Mouse (Mus musculus) liver, embryonic 14.5 days (tissue): ENCODE measurements at regions not wholly inside any gene's neighbourhood (a gene's known extent, or its start where the extent isn't known, plus 50 kb on each side); places are given as distances from the start of the nearest gene placed in this dataset.

Source experiments
- ATAC-seq: fragments of 200-750 bp; cut with Nextera tagmentation; 2 replicates; pipeline ENCODE4 v1.8.0; 2017; ENCODE audit warnings: moderate number of reproducible peaks, mild to moderate bottlenecking, moderate library complexity; ENCODE audit not compliant: insufficient read depth
- DNase-seq, 3 experiments: peaks; one replicate each; pipeline ENCODE4 v3.0.0-alpha.2; 2012 to 2013; ENCODE audit warnings: low read depth in 3 of 3, low spot score in 3 of 3
- H3K27ac ChIP-seq: fragments of 300-500 bp; sonication (generic); 2 replicates; pipeline ENCODE4 v1.5.1; 2014; ENCODE audit warnings: moderate library complexity, mild to moderate bottlenecking, control low read depth, inconsistent platforms
- H3K27me3 ChIP-seq: fragments of 300-500 bp; sonication (generic); 2 replicates; pipeline ENCODE4 v1.6.1; 2014; ENCODE audit warnings: mild to moderate bottlenecking, low read length, moderate library complexity; ENCODE audit not compliant: control insufficient read depth, insufficient read depth
- H3K36me3 ChIP-seq: fragments of 300-500 bp; sonication (generic); replicated peaks from 2 replicates; pipeline ENCODE4 v1.6.1; 2014; ENCODE audit warnings: low read depth; ENCODE audit not compliant: control insufficient read depth, insufficient read depth
- H3K4me1 ChIP-seq, 2 experiments: fragments of 200-500 bp in 1 of 2; fragments of 300-500 bp in 1 of 2; sonication (generic) in 1 of 2; replicated peaks; 2 replicates each; pipeline ENCODE4 v1.6.1; 2012 to 2014; ENCODE audit warnings: antibody characterized with exemption in 1 of 2, inconsistent platforms in 1 of 2, low read length in 1 of 2; ENCODE audit not compliant: control insufficient read depth in 2 of 2, insufficient read depth in 2 of 2
- H3K4me2 ChIP-seq: fragments of 300-500 bp; sonication (generic); 2 replicates; pipeline ENCODE4 v1.6.1; 2014; ENCODE audit warnings: low read depth, mild to moderate bottlenecking, control low read depth, moderate library complexity
- H3K4me3 ChIP-seq, 2 experiments: fragments of 200-500 bp in 1 of 2; fragments of 300-500 bp in 1 of 2; sonication (generic) in 1 of 2; 2 replicates each; pipeline ENCODE4 v1.5.1; 2012 to 2014; ENCODE audit warnings: low read depth in 2 of 2, low read length in 2 of 2, mild to moderate bottlenecking in 2 of 2, control low read depth in 1 of 2, inconsistent platforms in 1 of 2, moderate library complexity in 1 of 2; ENCODE audit not compliant: insufficient read depth in 1 of 2
- H3K9ac ChIP-seq: fragments of 300-500 bp; sonication (generic); replicated peaks from 2 replicates; pipeline ENCODE4 v1.6.1; 2014; ENCODE audit warnings: mild to moderate bottlenecking, control low read depth, moderate library complexity
- H3K9me3 ChIP-seq: fragments of 300-500 bp; sonication (generic); 2 replicates; pipeline ENCODE4 v1.6.1; 2016; ENCODE audit warnings: low read length, mixed read lengths; ENCODE audit not compliant: control insufficient read depth
- CTCF ChIP-seq: IDR thresholded peaks from 2 replicates; pipeline ENCODE4 v1.5.1; 2016; ENCODE audit warnings: antibody characterized with exemption, low read depth, control low read depth
- EP300 ChIP-seq: IDR thresholded peaks from 2 replicates; pipeline ENCODE4 v1.6.1; 2016; ENCODE audit warnings: antibody characterized with exemption, low read depth
- WGBS: fragments of 180-500 bp; shearing (Covaris S2); extraction: QIAGEN DNeasy Blood & Tissue Kit; methylation state at CpG from one replicate; pipeline ENCODE4 v1.1.7; 2014; ENCODE audit not compliant: insufficient replicate concordance; 5-methylcytosine and 5-hydroxymethylcytosine counted together

DNA sequence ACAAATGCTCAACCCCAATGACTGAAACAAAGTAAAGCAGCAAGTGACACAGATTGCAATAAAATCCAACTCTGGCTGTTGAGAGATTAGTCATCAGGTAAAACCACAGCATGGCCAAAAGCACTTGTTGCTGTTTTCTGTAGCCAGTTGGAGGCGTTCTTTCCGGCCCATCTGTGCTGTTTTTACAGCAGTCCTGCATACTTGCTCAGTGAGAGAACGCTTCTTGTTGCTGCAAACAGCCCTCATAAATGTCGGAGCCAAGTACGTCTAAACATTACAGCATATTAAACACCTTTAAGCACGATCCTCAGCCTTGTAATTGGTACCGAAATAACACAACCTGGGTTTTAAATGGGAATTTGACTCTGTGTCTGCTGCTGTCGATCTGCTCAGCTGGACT, 65.6 kb upstream of the Hs3st3a1 start:
- no peak overlapping the region for H3K27ac ChIP-seq
- WGBS: 63% methylated on average over 8 of the region's 8 CpGs
- ATAC-seq (no peak), DNase-seq (no peak)
- H3K36me3 ChIP-seq: no peaks in the 10 kb centered on the region
- H3K9me3 ChIP-seq: no peaks in the 10 kb centered on the region
- H3K4me1 ChIP-seq: no peaks in the 10 kb centered on the region
- H3K27me3 ChIP-seq: no peaks in the 10 kb centered on the region
- H3K9ac ChIP-seq: no peak overlapping the region
- no peak overlapping the region for H3K4me3 ChIP-seq
- H3K4me2 ChIP-seq: no peak overlapping the region
- no peak for TF ChIP-seq CTCF
- TF ChIP-seq EP300: no peak

DNA sequence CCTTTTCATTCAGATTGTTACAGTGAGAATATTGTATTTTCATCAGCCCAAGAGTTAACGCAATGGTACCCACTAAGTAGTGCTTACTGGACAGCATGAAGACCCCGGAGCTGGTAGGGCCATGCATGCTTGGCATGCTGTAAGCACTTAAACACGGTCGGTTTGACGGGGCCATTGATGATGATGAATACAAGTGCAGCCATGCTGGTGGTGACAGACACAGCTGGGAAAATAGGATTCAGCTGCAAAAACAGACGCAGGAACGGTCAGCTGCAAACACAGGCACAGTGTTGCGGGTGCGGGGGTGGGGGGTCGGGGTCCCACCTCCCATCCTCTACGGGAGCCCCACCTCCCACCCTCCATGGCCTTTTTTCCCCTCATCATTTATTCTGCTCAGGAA, 99.7 kb upstream of the Hs3st3a1 start:
- WGBS: 69% methylated on average over 11 of the region's 11 CpGs
- TF ChIP-seq EP300 (no peak), CTCF (no peak)
- no peak for ATAC-seq
- H3K9me3 ChIP-seq: no peaks in the 10 kb centered on the region
- no peaks in the 10 kb centered on the region for H3K4me1 ChIP-seq
- H3K4me3 ChIP-seq: no peak overlapping the region
- H3K4me2 ChIP-seq: no peak overlapping the region
- no peak for DNase-seq
- no peak overlapping the region for H3K9ac ChIP-seq
- H3K27me3 ChIP-seq: no peaks in the 10 kb centered on the region
- H3K27ac ChIP-seq: no peak overlapping the region
- no peaks in the 10 kb centered on the region for H3K36me3 ChIP-seq

DNA sequence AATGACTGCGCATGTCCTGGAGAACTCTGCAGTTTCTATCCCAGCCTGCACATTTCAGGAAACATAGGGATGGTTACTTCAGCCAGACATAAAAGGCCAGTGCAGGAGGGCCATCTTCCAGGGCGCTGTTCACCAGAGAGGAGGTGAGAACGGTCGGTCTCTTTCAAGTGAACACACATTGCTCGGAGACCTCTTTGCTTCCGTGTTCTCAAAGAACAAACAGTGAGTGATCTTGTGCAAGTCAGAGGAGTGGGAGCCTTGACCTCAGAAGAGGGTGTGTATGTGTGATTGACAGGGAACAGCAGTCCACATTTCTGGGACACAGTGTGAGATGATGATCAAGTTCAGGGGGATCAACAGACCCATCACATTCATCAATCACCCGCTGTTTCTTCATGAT, 102.7 kb upstream of the Hs3st3a1 start:
- Histone ChIP-seq H3K27ac (no peak overlapping the region), H3K4me3 (no peak overlapping the region), H3K4me2 (no peak overlapping the region), H3K9ac (no peak overlapping the region), H3K9me3 (no peaks in the 10 kb centered on the region), H3K27me3 (no peaks in the 10 kb centered on the region), H3K36me3 (no peaks in the 10 kb centered on the region), H3K4me1 (no peaks in the 10 kb centered on the region)
- no peak for TF ChIP-seq EP300
- no peak for TF ChIP-seq CTCF
- ATAC-seq (no peak), DNase-seq (no peak)
- WGBS: 69% methylated on average over 7 of the region's 7 CpGs

DNA sequence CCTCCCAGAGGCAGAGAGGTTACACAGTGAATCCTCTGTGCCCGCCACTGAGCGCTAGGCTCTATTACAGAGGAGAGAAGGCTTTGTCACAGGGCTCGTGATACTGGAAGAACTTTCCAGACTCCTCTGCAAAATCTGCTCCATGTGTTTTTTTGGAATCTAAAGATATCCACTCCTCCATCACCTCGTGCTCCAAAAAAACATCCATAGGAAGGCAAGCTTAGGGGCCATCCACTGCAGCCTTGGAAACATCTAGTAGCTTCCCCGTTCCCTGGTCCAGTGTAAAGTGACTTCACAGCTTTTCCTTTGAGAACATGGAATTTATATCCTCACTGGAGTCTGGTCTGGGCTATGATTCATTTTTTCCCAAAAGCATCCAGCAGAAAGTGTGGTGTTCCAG, 103.3 kb upstream of the Hs3st3a1 start:
- 46% methylated on average over 5 of the region's 5 CpGs for WGBS
- Histone ChIP-seq H3K9me3 (no peaks in the 10 kb centered on the region), H3K27me3 (no peaks in the 10 kb centered on the region), H3K36me3 (no peaks in the 10 kb centered on the region), H3K4me2 (no peak overlapping the region), H3K4me1 (no peaks in the 10 kb centered on the region), H3K9ac (no peak overlapping the region), H3K4me3 (no peak overlapping the region), H3K27ac (no peak overlapping the region)
- no peak for DNase-seq
- ATAC-seq: no peak
- no peak for TF ChIP-seq EP300
- TF ChIP-seq CTCF: no peak

DNA sequence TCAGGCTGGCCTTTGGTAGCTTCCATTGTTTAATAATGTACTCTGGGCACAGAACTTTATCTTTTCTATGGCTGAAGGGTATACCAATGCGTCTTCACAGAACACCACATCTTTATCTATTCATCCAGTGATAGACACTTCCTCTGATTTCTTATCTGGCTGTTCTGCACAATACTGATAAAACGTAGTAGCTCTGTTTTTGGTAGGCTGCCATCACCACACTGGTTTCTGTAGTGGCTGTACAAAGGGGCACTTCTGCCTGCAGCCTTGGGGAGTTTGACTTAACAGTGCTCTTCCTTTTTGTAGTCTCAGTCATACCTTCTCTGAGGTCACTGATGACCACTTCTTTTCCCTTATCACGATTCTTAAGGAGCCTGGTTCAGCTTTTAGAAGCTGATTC, 106.0 kb upstream of the Hs3st3a1 start:
- ATAC-seq (no peak), DNase-seq (no peak)
- H3K36me3 ChIP-seq: no peaks in the 10 kb centered on the region
- H3K27me3 ChIP-seq: no peaks in the 10 kb centered on the region
- H3K4me1 ChIP-seq: no peaks in the 10 kb centered on the region
- TF ChIP-seq CTCF (no peak), EP300 (no peak)
- no peaks in the 10 kb centered on the region for H3K9me3 ChIP-seq
- H3K9ac ChIP-seq: no peak overlapping the region
- 6% methylated on average over 3 of the region's 3 CpGs for WGBS
- H3K27ac ChIP-seq: no peak overlapping the region
- no peak overlapping the region for H3K4me2 ChIP-seq
- no peak overlapping the region for H3K4me3 ChIP-seq
